Mouse (Mus musculus) layer of hippocampus, postnatal 10 days (tissue): ENCODE results near the gene Jade2. TPM values are rescaled to one million over a fixed set of nuclear protein-coding genes. Genes with fewer than 3 reads are reported as not detected.
A peak's percentile ranks its signal among the peaks of the same experiment; 100 is the strongest.

ENCODE experiments used
- DNase-seq, 2 experiments: peaks; one replicate each; pipeline ENCODE4 v3.0.0; 2021; ENCODE audit warnings: low spot score in 2 of 2
- total RNA-seq, 2 experiments: library from RNA; stranded (reverse); gene quantifications; 2 replicates each; pipeline ENCODE4 v1.2.3; 2021

Gene Jade2
- total RNA-seq, 2 experiments from 2014 or later: 8.3 to 8.7 TPM

DNA sequence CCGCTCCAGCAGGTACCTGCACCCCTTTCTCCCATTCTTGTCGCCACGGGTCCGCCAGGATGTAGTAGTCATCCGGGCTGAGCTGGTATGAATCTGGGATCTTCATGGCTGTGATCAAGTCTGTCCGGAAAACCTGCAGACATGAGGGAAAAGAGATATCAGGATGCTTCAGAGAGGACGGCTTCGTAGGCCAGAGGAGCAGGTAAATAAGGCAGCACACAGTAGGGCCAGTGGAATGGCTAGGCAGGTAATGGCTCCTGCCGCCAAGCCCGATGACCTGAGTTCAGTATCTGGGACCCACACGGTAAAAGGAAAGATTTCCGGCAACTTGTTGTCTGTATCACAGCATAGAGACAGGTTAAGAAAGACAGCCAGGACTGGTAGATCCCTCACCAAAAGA, 21.9 kb downstream of the Jade2 start:
- DNase-seq: no peak

DNA sequence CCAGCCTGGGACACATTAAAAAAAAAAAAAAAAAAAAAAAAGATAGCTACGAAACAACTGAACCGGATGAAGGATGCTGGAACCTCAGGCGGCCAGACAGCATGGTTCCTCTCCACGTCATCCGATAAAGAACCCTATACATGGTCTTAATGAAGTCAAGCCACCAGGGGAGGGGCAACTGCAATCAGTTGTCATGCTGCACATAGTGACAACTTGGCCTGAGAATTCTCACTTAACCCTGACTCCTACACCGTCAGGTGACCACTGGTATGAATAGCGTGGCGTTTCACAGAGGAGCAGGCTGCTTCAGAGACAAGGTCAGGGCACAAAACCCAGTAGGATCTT, 23.4 kb downstream of the Jade2 start:
- no peak for DNase-seq

DNA sequence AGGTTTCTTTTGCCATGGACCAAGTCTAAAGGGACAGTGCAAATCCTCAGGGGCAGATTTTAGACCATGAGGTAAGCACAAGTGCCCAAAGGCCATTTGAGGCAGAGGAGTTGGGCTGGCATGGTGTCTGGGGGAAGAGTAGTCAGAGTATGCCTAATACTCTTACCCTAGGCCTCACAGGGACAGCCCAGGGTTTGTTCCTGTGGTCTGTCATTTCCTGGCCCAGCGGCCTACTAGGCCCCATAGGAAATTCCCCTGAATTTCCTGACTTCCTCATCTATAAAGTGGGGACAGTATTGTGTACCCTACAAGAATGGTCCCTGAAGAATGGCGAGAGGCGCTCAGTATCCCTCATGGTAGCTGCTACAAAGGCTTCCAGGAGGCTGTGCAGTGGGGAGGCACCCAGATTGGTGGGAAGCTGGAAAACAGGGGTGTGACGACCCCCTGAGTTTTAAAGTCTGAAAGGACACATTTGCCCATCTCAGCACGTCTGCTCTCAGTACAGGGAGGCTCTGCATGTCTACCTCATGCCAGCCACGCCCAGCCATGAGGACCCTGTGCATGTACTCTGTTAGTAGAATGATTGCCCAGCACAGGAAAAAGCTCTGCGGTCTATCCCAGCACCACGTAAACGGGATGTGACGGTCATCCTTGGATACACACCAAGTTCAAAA, 23.9 kb downstream of the Jade2 start:
- no peak for DNase-seq

- no peak for DNase-seq
Observed at GRCm38 (mm10) chr11:51832992-51833391, 24.5 kb downstream of the Jade2 start.

DNA sequence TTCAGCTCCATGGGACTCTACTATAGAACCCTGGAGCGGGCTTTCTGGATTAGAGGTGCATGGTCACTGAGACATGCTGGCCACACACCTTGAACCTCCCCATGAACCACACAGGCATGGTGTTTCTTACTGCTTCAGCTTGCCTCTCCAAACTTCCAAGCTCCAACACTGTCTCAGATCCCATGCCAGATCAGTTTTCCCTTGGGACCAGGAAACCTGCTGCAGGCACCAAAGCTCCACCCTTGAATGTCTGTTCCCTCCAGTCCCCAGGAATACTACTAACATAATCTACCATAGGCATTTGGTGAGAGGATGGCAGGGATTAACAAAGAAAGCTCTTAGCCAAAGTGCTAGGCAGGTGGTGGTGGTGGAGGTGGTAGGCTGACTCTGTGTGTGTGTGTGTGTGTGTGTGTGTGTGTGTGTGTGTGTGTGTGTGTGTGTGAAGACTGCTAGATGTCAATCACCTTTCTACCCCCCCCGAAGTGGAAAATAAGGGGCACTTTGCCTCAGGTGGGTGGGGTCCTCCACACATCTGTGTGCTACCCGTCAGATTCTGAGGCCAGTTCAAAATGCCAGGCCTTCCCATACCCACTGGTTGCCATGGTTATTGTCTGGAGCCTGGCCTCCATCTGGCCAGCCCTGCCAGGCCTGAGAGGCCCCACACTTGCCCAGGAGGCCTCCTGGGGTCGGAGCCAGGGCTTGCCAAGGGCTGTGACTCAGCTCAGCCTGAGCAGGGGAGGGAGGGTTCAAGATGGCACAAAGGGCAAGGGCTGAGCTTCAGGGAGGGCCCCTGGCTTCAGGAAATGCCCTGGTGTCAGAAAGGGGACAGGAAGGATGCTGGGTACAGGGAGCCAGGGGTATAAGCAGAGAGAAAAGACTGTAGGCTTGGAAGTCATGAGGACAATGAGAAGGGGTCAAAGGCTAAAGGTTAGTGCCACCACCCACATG, 25.2 kb downstream of the Jade2 start:
- peak; percentile 32 to 43 for DNase-seq

- DNase-seq: no peak
Observed at GRCm38 (mm10) chr11:51824867-51825424, 32.5 kb downstream of the Jade2 start.

- DNase-seq: no peak
Observed at GRCm38 (mm10) chr11:51823963-51824753, 33.3 kb downstream of the Jade2 start.

- DNase-seq: no peak
Observed at GRCm38 (mm10) chr11:51823271-51823670, 34.2 kb downstream of the Jade2 start.

DNA sequence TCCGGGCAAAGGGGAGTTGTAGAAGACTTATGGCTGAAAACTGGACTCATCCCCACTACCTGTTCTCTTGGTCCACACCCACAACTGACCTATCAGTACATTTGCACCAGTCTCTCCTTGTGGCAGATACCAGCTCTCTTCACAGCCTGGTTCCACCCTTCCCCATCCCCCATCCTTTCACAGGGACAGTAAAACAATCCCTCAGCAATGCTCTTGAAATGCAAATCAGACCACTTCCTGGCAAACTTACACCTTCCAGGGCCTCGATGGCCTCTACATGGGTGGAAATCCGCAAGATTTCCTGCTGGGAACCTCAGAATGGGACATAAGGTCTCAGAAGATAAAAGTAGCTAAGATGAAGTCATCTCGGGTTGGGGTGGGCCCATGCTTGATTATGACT, 34.7 kb downstream of the Jade2 start:
- DNase-seq: no peak

GRCm38 (mm10) chr11:51820861-51821260, 36.6 kb downstream of the Jade2 start:
- DNase-seq: peak; percentile 74 to 79

DNA sequence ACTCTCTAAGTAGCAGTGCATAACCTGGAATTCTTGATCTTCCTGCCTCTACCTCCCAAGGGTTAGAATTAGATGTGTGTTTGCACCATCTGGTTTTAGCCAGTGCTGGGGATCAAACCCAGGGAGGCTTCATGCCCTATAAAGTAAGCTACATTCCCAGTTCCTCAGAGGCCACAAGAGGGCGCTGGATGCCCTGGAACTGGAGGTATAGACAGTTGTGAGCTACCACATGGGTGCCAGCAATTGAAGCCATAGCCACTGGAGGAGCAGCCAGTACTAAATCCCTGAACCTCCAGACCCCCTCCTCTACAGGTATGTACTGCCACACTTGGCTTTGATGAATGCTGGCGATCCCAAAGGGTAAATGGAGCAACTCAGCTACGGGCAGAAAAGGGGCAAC, 37.5 kb downstream of the Jade2 start:
- DNase-seq: peak in 1 of 2 experiments; percentile 37

DNA sequence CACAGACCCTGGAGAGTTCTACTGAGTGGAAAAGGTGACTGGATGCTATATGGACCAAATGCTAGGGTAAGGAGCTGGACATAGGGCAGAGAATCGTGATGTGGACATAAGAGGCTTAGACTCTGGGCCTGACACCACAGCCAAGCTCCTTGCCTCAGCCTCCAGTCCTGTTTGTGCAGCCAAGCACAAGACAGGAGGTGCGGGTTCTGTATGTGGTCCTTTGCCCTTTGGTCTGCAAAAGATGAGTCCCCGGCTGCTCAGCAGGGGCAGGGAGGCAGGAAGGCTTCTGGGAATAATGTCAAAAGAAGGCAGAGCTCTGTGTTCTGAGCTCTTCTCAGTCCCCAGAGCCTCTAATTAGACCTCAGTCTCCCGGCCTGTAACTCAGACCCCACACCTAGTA, 38.6 kb downstream of the Jade2 start:
- DNase-seq: no peak

DNA sequence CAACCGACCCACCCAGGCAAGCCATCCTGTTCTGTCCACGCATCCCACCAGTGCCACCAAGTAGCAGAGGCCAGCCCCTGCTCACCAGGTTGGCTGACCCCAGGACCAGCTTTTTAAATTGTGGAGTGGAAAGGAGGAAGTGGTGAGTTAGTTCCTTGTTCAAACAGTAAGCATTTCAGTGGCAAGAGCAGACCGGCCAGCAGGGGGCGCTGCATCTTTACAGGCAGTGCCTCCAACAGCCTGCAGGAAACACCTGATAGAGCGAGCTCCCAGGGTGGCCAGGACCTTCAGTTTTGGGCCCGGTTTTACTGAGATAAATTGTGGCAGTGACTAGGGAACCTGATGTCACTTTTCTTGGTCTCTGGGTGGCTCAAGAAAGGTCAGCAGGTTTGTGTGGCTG, 39.7 kb downstream of the Jade2 start:
- peak; percentile 92 to 93 for DNase-seq

DNA sequence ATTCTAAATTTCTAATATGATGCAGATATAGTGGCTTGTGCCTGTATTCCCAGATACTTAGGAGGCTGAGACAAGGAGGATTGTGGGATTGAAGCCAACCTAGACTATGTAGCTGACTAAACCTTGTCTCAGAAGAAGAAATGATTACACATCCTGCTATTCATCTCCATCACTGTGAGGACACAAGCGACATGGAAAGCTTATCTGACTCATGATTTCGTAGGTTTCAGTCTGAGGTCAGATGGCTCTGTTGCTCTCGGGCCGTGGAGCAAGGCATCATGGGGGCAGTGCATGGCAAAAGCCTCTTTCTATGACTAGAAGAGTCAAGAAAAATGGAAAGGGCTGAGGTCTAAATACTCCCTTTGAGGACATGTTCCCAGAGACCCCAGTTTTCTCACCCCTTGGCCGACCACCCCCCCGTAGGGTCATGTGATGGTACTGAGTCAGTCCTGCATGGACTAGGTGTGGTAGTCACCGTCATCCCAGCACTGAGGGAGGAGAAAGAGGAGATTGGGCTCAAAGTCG, 45.4 kb downstream of the Jade2 start:
- no peak for DNase-seq

GRCm38 (mm10) chr11:51811230-51811629, 46.2 kb downstream of the Jade2 start:
- no peak for DNase-seq

DNA sequence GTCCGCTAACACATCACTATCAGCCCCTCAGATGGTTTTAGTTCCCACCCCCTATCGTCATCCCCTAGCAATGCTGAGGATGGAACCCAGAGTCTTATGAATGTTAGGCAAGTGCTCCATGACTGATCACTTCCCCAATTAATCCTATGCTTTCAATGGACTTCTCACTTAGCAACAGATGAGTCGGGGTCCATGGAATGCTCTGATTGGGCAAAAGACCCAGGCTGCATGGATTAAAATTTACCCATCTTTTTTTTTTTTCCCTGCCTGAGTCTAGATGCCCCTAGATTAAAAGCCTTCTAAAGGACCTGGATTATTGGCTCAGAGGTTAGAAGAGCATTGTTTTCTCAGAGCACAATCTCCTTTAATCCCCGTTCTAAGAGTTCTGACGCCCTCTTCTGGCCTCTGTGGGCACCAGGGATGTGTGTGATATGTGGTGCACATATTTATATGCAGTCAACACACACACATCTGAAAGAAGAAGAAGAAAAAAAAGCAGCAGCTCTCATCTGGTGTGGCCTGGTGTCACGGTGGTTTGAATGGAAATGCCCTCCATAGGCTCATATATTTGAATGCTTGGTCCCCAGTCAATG, 47.7 kb downstream of the Jade2 start:
- peak; percentile 57 to 62 for DNase-seq

GRCm38 (mm10) chr11:51807108-51807879, 50.2 kb downstream of the Jade2 start:
- no peak for DNase-seq

DNA sequence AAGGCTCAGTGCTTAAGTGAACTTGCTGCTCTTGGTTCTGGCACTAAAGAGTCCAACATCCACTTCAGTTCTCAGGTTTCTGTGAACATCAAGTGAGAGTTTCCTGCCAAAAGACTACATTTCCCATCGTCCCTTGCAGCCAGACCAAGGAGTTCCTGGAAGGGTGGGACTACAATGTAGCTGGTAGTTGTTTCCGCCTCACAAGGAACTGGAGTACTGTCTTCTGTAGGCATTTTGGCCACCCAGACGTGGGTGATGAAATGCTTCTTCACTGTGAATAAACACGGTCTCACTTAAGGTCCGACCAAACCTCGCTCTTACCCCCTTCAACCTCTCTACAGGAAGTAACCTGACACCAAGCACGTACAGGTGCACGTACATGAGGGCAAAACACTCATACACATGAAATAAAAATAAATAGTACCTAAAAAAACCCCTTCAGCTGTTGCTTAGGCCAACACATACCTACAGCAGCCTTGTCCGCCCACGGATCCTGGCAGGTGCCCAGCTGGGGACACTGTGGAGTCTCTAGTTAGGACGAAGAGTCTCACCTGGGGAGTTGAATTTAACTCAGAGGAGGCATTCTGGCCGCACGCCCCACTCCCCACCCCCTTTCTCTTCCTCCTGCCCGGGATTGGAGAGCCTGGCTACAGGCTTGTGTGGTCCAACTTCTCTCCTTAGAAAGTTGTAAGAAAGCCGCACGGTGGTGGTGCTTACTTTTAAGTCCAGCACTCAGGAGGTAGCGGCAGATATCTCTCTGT, 52.1 kb downstream of the Jade2 start:
- peak; percentile 61 to 69 for DNase-seq

- DNase-seq: no peak
Observed at GRCm38 (mm10) chr11:51800634-51801325, 56.7 kb downstream of the Jade2 start.
